Mouse (Mus musculus) left cerebral cortex, adult 11 months (tissue): Measurements from ENCODE around the gene Pakap.
A peak's percentile ranks its signal among the peaks of the same experiment; 100 is the strongest.

Experiments
- DNase-seq: peaks from one replicate; pipeline ENCODE4 v3.0.0; 2022; ENCODE audit warnings: low spot score

Pakap gene

GRCm38 (mm10) chr4:57567666-57568206 is at the start of gene Pakap:
Gene Pakap (plus strand): TSS chr4:57568179.
- peak; percentile 44 for DNase-seq

- DNase-seq: no peak
Observed at GRCm38 (mm10) chr4:57523456-57523855, 44.5 kb upstream of the Pakap start.

GRCm38 (mm10) chr4:57524461-57524860 is 43.5 kb upstream of the Pakap start:
- DNase-seq: no peak

GRCm38 (mm10) chr4:57525221-57526011 is 42.6 kb upstream of the Pakap start:
- DNase-seq: no peak

GRCm38 (mm10) chr4:57528296-57528695 is 39.7 kb upstream of the Pakap start:
- no peak for DNase-seq

- no peak for DNase-seq
Observed at GRCm38 (mm10) chr4:57533686-57534085, 34.3 kb upstream of the Pakap start.

- DNase-seq: no peak
Observed at GRCm38 (mm10) chr4:57534232-57534631, 33.7 kb upstream of the Pakap start.

GRCm38 (mm10) chr4:57535087-57535486 is 32.9 kb upstream of the Pakap start:
- DNase-seq: no peak

GRCm38 (mm10) chr4:57538029-57538688 is 29.8 kb upstream of the Pakap start:
- DNase-seq: no peak

- DNase-seq: no peak
Observed at GRCm38 (mm10) chr4:57543692-57544256, 24.2 kb upstream of the Pakap start.

- no peak for DNase-seq
Observed at GRCm38 (mm10) chr4:57547785-57548184, 20.2 kb upstream of the Pakap start.

- DNase-seq: no peak
Observed at GRCm38 (mm10) chr4:57550216-57550615, 17.8 kb upstream of the Pakap start.

GRCm38 (mm10) chr4:57557102-57557501 is 10.9 kb upstream of the Pakap start:
- no peak for DNase-seq

- DNase-seq: no peak
Observed at GRCm38 (mm10) chr4:57559438-57559837, 8.5 kb upstream of the Pakap start.

- DNase-seq: no peak
Observed at GRCm38 (mm10) chr4:57560010-57560409, 8.0 kb upstream of the Pakap start.

- DNase-seq: peak; percentile 63
Observed at GRCm38 (mm10) chr4:57561055-57561454, 6.9 kb upstream of the Pakap start.

- DNase-seq: no peak
Observed at GRCm38 (mm10) chr4:57565283-57565682, 2.7 kb upstream of the Pakap start.

- DNase-seq: no peak
Observed at GRCm38 (mm10) chr4:57565811-57566210, 2.2 kb upstream of the Pakap start.

- no peak for DNase-seq
Observed at GRCm38 (mm10) chr4:57568268-57569068, 489 bp downstream of the Pakap start.

- no peak for DNase-seq
Observed at GRCm38 (mm10) chr4:57569069-57569355, 1.0 kb downstream of the Pakap start.

- no peak for DNase-seq
Observed at GRCm38 (mm10) chr4:57569711-57570110, 1.7 kb downstream of the Pakap start.

GRCm38 (mm10) chr4:57570229-57570628 is 2.2 kb downstream of the Pakap start:
- no peak for DNase-seq
